Mouse (Mus musculus) kidney, adult 18-20 months (tissue): ENCODE data around the gene Serpinb9b.
"Not testable (repeated sequence)": the region's sequence is repeated elsewhere in the genome, so short reads cannot be mapped to it uniquely, and the experiment has no call there.

Experiments used
- DNase-seq: peaks from one replicate; pipeline ENCODE4 v3.0.0; 2021

Serpinb9b gene

GRCm38 (mm10) chr13:33027244-33027643 lies at the start of gene Serpinb9b:
Gene Serpinb9b, plus strand, starts transcription at chr13:33027416.
- DNase-seq: no peak

GRCm38 (mm10) chr13:32982556-32983042 lies 44.6 kb upstream of the Serpinb9b start:
- no peak for DNase-seq

GRCm38 (mm10) chr13:32986256-32986655 lies 41.0 kb upstream of the Serpinb9b start:
- no peak for DNase-seq

GRCm38 (mm10) chr13:32993152-32993893 lies 33.9 kb upstream of the Serpinb9b start:
- no peak for DNase-seq

DNA sequence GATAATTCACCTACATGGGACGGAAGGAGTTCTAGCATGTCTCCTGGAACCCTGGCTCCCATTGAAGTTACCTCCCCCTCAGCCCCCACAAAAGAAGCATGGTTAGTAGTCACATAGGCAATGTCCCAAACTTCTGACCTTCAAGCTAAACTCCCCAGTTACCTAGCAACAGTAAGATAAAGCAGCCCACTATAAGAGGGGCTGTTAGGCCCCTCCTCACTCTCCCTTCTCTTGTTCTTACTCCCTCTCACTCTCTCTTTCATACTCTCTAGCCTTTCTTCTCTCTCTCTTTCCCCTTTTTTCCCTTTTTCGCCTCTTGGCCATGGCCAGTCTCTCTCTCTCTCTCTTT lies 33.3 kb upstream of the Serpinb9b start:
- DNase-seq: no peak

DNA sequence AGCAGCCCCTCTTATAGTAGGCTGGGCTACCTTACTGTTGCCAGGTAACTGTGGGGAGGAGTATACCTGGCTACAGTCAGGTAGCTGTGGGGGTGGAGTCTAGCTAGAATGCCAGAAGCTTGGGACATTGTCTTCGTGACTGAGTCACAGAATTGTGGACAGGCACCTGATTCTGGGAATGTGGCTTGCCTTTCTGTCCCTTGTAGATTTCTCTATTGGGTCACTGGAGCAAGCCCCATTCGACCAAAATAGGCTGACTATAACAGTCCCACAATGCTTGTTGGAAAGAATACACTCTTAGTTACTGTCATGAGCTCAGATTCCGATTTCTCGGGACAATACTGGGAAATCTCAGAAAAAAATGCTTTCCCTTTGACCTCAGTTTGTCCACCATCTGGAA lies 32.2 kb upstream of the Serpinb9b start:
- DNase-seq: no peak

GRCm38 (mm10) chr13:33001341-33001740 lies 25.9 kb upstream of the Serpinb9b start:
- no peak for DNase-seq

GRCm38 (mm10) chr13:33002950-33003349 lies 24.3 kb upstream of the Serpinb9b start, which contains the start of gene Serpinb9:
Gene Serpinb9, plus strand, starts transcription at chr13:33003250.
- DNase-seq: no peak

DNA sequence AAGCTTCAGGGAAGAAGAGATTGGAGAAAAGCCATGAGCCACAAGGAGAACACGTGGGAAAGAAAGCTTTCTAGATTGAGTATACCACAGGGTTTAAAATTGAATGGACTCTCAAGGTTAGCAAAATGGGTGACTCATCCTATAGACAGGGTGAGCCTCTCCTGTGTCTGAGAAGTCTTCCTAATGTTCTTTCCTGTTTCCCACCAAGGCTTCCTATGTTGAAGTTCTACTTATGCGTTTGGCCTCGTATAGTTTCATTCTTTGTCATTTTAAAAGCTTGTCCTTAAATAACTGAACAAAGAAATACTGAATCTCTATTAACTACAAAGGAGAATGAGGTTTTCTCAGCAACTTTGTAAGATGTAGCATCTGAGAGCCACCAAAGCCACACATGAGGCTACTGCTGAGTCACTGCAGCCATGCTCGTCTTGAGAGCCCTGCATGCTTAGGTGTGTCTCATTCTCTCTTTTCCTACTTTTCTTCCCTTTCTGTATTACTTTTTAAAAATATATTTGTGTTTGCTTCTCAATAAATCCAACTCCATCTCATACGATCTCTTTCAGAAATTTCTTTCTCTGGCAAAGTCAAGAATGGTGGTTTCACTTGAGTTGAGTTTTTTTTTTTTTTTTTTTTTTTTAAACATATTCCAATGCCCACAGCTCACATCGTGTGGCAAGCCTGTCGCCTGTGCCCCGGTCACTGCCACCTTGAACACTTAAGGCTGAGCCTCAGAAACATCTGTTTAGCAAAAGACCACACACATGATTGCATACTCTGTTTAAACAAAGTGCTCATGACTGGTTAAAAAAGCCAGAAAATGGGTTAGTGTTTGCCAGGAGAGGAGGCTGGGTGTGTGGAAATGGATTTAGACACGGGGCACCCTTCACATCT lies 23.4 kb upstream of the Serpinb9b start:
- no peak for DNase-seq

DNA sequence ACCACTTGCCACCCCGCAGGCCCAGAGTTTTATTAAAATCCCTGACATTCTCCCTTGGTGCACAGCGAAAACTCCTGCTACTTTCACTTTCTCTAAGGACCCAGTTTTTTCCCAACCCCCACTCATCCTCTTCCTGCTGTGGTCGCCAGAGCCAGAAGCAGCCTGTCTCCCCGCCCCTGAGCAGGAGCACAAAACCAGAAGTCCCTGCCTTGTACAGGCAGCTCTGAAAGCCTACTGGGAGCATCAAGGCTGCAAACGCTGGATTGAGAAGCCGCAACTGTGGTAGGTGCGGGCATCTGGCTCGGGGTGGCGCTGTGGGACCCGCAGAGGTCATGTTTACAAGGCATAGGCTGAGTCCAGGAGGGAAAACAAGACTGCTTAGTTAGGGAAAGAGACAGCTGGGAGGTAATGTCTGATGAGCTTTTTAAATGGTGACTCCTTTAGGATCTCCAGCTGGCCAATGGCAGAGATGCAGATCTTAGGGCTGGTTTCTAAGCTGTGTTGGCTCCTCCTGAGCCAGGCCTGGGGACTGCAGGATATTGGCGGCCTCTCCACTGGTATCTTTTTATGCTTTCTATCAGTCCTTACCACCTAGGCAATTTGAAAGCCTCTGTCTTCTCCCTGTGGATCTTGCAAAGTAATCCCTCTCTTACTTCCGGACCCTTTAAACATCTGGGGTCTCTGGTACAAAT lies 22.7 kb upstream of the Serpinb9b start:
- peak; percentile 88 for DNase-seq

- DNase-seq: no peak
Measured at GRCm38 (mm10) chr13:33005501-33006075, 21.6 kb upstream of the Serpinb9b start.

DNA sequence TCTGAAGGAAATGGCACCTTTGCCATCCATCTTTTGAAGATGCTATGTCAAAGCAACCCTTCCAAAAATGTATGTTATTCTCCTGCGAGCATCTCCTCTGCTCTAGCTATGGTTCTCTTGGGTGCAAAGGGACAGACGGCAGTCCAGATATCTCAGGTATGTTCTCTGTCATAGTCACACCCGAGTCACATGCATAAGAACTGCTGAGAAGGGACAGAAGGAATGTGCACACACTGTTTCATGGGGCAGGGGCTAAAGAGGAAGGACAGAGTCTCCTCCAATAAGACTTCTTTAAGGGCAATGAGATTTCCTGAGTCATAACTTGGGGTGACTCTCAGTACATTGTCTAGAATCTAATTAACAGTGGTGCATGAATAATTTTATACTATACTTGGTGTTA lies 20.7 kb upstream of the Serpinb9b start:
- no peak for DNase-seq

- DNase-seq: no peak
Measured at GRCm38 (mm10) chr13:33012395-33012794, 14.8 kb upstream of the Serpinb9b start.

DNA sequence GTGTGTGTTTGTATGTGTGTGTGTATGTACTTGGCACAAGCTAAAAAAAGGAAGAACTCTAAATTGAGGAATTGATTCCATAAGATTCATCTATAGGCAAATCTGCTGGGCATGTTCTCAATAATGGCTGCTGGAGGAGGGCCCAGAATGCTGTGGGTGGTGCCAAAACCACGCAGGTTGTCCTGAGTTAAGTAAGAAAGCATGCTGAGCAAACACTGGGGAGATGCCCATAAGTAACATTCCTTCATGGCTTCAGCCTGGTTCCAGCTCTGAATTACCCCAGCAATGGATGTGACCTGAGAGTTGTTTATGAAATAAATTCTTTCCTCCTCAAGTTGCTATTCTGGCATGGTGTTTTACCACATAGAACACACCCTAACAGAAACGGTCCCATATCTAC lies 13.9 kb upstream of the Serpinb9b start:
- DNase-seq: no peak

GRCm38 (mm10) chr13:33022371-33022770 lies 4.8 kb upstream of the Serpinb9b start:
- no peak for DNase-seq

- DNase-seq: no peak
Measured at GRCm38 (mm10) chr13:33026427-33027057, 674 bp upstream of the Serpinb9b start.

- no peak for DNase-seq
Measured at GRCm38 (mm10) chr13:33028146-33028545, 930 bp downstream of the Serpinb9b start.

- DNase-seq: no peak
Measured at GRCm38 (mm10) chr13:33028550-33028949, 1.3 kb downstream of the Serpinb9b start.

DNA sequence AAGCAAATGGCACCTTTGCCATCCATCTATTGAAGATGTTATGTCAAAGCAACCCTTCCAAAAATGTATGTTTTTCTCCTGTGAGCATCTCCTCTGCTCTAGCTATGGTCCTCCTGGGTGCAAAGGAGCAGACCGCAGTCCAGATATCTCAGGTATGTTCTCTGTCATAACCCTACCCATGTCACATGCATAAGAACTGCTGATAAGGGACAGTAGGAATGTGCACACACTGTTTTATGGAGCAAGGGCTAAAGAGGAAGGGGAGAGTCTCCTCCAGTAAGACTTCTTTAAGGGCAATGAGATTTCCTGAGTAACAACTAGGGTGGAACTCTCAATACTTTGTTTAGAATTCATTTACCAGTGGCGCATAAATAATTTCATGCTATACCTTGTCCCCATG lies 2.3 kb downstream of the Serpinb9b start:
- not testable (repeated sequence) for DNase-seq

- DNase-seq: no peak
Measured at GRCm38 (mm10) chr13:33030281-33030680, 3.1 kb downstream of the Serpinb9b start.

DNA sequence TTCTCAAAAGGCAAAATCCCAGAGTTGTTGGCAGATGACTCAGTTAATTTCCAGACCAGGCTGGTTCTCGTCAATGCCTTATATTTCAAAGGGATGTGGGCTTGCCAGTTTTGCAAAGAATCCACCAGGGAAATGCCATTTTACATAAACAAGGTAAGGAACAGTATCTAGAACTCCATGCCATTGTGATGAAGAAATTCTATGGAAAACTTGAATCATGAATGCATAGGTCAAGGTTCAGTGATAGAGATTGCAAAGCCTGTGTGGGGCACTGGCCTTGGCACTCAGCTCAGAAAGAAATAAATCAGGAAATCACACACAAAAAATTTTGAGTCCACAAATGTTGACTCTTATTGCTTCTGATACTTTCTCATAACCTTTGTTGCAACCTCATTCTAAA lies 8.3 kb downstream of the Serpinb9b start:
- DNase-seq: no peak

- no peak for DNase-seq
Measured at GRCm38 (mm10) chr13:33043542-33043941, 16.3 kb downstream of the Serpinb9b start.
